Mouse (Mus musculus) thymus, adult 2 months (tissue): ENCODE data around the gene Pde6b. TPM values are rescaled to one million over a fixed set of nuclear protein-coding genes. Genes with fewer than 3 reads are reported as not detected.

Experiments used
- DNase-seq: peaks from one replicate; pipeline ENCODE4 v3.0.0; 2021
- H3K27ac ChIP-seq: fragments of 200-500 bp; 2 replicates; pipeline ENCODE4 v1.5.1; 2012; ENCODE audit warnings: low read length, control low read depth; ENCODE audit not compliant: control insufficient read depth, insufficient read depth
- H3K27me3 ChIP-seq: fragments of 200-500 bp; 2 replicates; pipeline ENCODE4 v1.6.1; 2012; ENCODE audit warnings: mild to moderate bottlenecking, low read length, moderate library complexity, mixed read lengths; ENCODE audit not compliant: control insufficient read depth, insufficient read depth
- H3K36me3 ChIP-seq: fragments of 200-500 bp; 2 replicates; pipeline ENCODE4 v1.6.1; 2012; ENCODE audit warnings: mild to moderate bottlenecking, low read length, moderate library complexity; ENCODE audit not compliant: control insufficient read depth, insufficient read depth
- H3K4me1 ChIP-seq: fragments of 200-500 bp; replicated peaks from 2 replicates; pipeline ENCODE4 v1.6.1; 2012; ENCODE audit warnings: low read length; ENCODE audit not compliant: control insufficient read depth, insufficient read depth
- H3K4me3 ChIP-seq: fragments of 200-500 bp; 2 replicates; pipeline ENCODE4 v1.5.1; 2012; ENCODE audit warnings: mild to moderate bottlenecking, low read length, control low read depth, moderate library complexity; ENCODE audit not compliant: control insufficient read depth, insufficient read depth
- CTCF ChIP-seq: fragments of 200-500 bp; IDR thresholded peaks from 2 replicates; pipeline ENCODE4 v1.5.1; 2012; ENCODE audit warnings: mild to moderate bottlenecking, control low read depth, low read length, moderate library complexity, borderline replicate concordance; ENCODE audit not compliant: control insufficient read depth, poor library complexity, insufficient read depth; ENCODE audit errors: extremely low read depth
- POLR2A ChIP-seq: fragments of 200-500 bp; IDR thresholded peaks from 2 replicates; pipeline ENCODE4 v1.6.1; 2012; ENCODE audit warnings: mild to moderate bottlenecking, low read length, control low read depth, moderate library complexity; ENCODE audit not compliant: control insufficient read depth, poor library complexity, insufficient read depth; ENCODE audit errors: extremely low read depth
- WGBS: fragments of 180-500 bp; shearing (Covaris S2); methylation state at CpG from one replicate; pipeline ENCODE4 v1.1.7; 2018; 5-methylcytosine and 5-hydroxymethylcytosine counted together
- polyA plus RNA-seq: library from polyadenylated mRNA; depleted of rRNA; stranded (reverse); fragments of >200 nt; gene quantifications from 2 replicates; pipeline ENCODE4 v1.2.3, GENCODE M21; 2012

Gene Pde6b
- polyA plus RNA-seq, 1 experiment: not detected

GRCm38 (mm10) chr5:108423427-108423826 lies 35.2 kb downstream of the Pde6b start:
- no peak overlapping the region for H3K27ac ChIP-seq
- no peaks in the 10 kb centered on the region for H3K36me3 ChIP-seq
- H3K4me3 ChIP-seq: no peak overlapping the region
- H3K4me1 ChIP-seq: no peaks in the 10 kb centered on the region
- 95% methylated on average over 2 of the region's 2 CpGs for WGBS
- no peak for DNase-seq
- no peak for TF ChIP-seq CTCF
- no peak for TF ChIP-seq POLR2A
- no peaks in the 10 kb centered on the region for H3K27me3 ChIP-seq

GRCm38 (mm10) chr5:108427186-108427585 lies 39.0 kb downstream of the Pde6b start:
- no peak overlapping the region for H3K4me3 ChIP-seq
- WGBS: 72% methylated on average over 1 of the region's 1 CpGs
- no peaks in the 10 kb centered on the region for H3K27me3 ChIP-seq
- H3K27ac ChIP-seq: no peak overlapping the region
- peak; percentile 54 for DNase-seq
- H3K36me3 ChIP-seq: peaks cover 15% of the 10 kb centered on the region; the same call in 1 of the 2 replicates
- H3K4me1 ChIP-seq: no peaks in the 10 kb centered on the region
- no peak for TF ChIP-seq POLR2A
- no peak for TF ChIP-seq CTCF

- H3K36me3 ChIP-seq: peaks cover 19% of the 10 kb centered on the region; the same call in 1 of the 2 replicates
- DNase-seq: no peak
- no peak overlapping the region for H3K4me3 ChIP-seq
- no peak for TF ChIP-seq POLR2A
- TF ChIP-seq CTCF: no peak
- WGBS: 99% methylated on average over 6 of the region's 6 CpGs
- no peaks in the 10 kb centered on the region for H3K27me3 ChIP-seq
- no peak overlapping the region for H3K27ac ChIP-seq
- peaks cover 13% of the 10 kb centered on the region for H3K4me1 ChIP-seq
Measured at GRCm38 (mm10) chr5:108431196-108431595, 43.0 kb downstream of the Pde6b start.

- no peaks in the 10 kb centered on the region for H3K27me3 ChIP-seq
- peak; percentile 85 for TF ChIP-seq CTCF
- TF ChIP-seq POLR2A: peak; percentile 57
- WGBS: under 1% methylated on average over 42 of the region's 42 CpGs
- H3K27ac ChIP-seq: no peak within 1 kb of the TSS
- peaks cover 13% of the 10 kb centered on the region for H3K4me1 ChIP-seq
- H3K36me3 ChIP-seq: peaks cover 19% of the 10 kb centered on the region; the same call in 1 of the 2 replicates
- peak; percentile 95 for DNase-seq
- peak within 1 kb of the TSS; percentile 97 for H3K4me3 ChIP-seq
Measured at GRCm38 (mm10) chr5:108433804-108434587, 45.8 kb downstream of the Pde6b start, which contains the start of gene Atp5k. Gene Atp5k (minus strand): TSS chr5:108434448.

- H3K27me3 ChIP-seq: no peaks in the 10 kb centered on the region
- WGBS: 75% methylated on average over 2 of the region's 2 CpGs
Measured at GRCm38 (mm10) chr5:108436101-108436500, 47.9 kb downstream of the Pde6b start.

GRCm38 (mm10) chr5:108446973-108447372 lies 58.8 kb downstream of the Pde6b start:
- DNase-seq: no peak
- no peaks in the 10 kb centered on the region for H3K27me3 ChIP-seq
- 86% methylated on average over 3 of the region's 3 CpGs for whole genome bisulfite sequencing
- no peak overlapping the region for H3K4me3 ChIP-seq
- peaks cover 24% of the 10 kb centered on the region for H3K4me1 ChIP-seq
- H3K36me3 ChIP-seq: no peaks in the 10 kb centered on the region
- TF ChIP-seq POLR2A: no peak
- no peak for TF ChIP-seq CTCF
- no peak overlapping the region for H3K27ac ChIP-seq

More at GRCm38 (mm10) chr5:108436101-108436500, 47.9 kb downstream of the Pde6b start:
- H3K36me3 ChIP-seq: 0 out of 2 replicates have a peak, but pooled peaks cover 8% of the 10 kb centered on the region
- H3K4me3 ChIP-seq: no peak overlapping the region
- H3K27ac ChIP-seq: no peak overlapping the region
- no peak for DNase-seq
- peaks cover 13% of the 10 kb centered on the region for H3K4me1 ChIP-seq
- TF ChIP-seq POLR2A (no peak), CTCF (no peak)

GRCm38 (mm10) chr5:108447857-108448256 lies 59.7 kb downstream of the Pde6b start:
- H3K27me3 ChIP-seq: no peaks in the 10 kb centered on the region

More at GRCm38 (mm10) chr5:108447857-108448256, 59.7 kb downstream of the Pde6b start:
- no peaks in the 10 kb centered on the region for H3K36me3 ChIP-seq
- H3K4me3 ChIP-seq: no peak overlapping the region
- no peak for TF ChIP-seq POLR2A
- no peak for TF ChIP-seq CTCF
- WGBS: 87% methylated on average over 7 of the region's 7 CpGs
- no peak overlapping the region for H3K27ac ChIP-seq
- DNase-seq: no peak
- H3K4me1 ChIP-seq: peaks cover 24% of the 10 kb centered on the region
